Mouse (Mus musculus): ENCODE data around the gene Clec11a. TPM values are rescaled to one million over a fixed set of nuclear protein-coding genes. Genes with fewer than 3 reads are reported as not detected.

Gene Clec11a
- polyA plus RNA-seq, 1 experiment = 1.8 TPM

DNA sequence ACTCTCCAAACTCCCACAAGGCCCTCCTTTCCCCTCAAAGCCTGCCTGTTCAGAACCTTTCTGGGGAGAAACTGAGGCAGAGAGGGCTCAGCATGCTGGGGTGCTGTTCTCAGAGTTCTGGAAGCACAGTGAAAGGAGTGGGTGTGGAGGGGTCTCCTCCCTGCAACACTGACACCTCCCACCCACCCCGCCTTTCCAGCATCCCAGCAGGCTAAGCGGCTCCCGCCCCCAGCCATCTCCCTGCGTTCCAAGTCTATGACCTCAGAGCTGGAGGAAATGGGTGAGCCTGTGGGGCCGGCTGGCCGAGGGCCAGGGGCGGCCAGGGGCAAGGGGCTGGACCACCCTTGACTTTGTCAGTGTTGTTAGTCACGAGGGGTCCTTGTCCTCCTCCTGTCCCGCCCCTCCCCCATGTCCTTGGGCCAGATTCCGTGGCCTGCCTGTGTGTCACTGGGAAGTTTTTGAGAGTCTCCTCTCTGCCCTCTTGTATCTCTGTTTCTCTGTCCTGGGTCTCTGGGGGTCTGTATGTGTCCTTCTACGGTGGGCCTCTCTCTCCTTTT lies 36.8 kb upstream of the Clec11a start:
- H3K4me3 ChIP-seq (replicated peaks) = no peak overlapping the region

GRCm38 (mm10) chr7:44341714-44342113 lies 35.0 kb upstream of the Clec11a start:
- no peak for TF ChIP-seq FLI1 (IDR thresholded peaks at IDR 0.05; ENCODE audit: low read length)
- H3K4me1 ChIP-seq = peaks cover 6% of the 10 kb centered on the region; the same call in 1 of the 2 replicates
- H3K36me3 ChIP-seq (replicated peaks; ENCODE audit: low read length) = no peaks in the 10 kb centered on the region
- H3K27me3 ChIP-seq (replicated peaks) = peaks cover 94% of the 10 kb centered on the region
- no peaks in the 10 kb centered on the region for H3K9me3 ChIP-seq
- H3K4me3 ChIP-seq (replicated peaks) = no peak overlapping the region

More for the DNA sequence above, 36.8 kb upstream of the Clec11a start:
- Histone ChIP-seq H3K9me3 (no peaks in the 10 kb centered on the region), H3K4me1 (peaks cover 6% of the 10 kb centered on the region; the same call in 1 of the 2 replicates), H3K27me3 (replicated peaks) (peaks cover 92% of the 10 kb centered on the region), H3K36me3 (replicated peaks; ENCODE audit: low read length) (no peaks in the 10 kb centered on the region)
- no peak for TF ChIP-seq FLI1 (IDR thresholded peaks at IDR 0.05; ENCODE audit: low read length)
- no peak for TF ChIP-seq GATA1 (IDR thresholded peaks at IDR 0.05; ENCODE audit: borderline replicate concordance, low read length)

DNA sequence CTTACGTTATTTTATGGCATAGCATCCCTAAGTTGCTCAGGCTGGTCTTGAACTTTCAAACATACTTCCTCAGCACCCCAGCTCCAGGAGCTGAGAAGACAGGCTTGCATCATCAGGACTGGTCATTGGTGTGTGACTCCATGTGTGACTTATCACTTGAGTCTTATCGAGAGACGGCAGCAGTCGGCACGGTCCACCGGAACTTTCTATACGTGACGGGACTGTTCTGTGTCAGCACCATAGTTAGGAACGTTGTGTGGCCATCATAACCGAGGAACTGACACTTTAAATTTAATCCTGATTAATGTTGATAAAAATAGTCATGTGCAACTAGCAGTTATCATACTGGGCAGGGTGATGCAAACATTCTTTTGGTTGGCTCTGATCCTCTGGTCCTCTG lies 34.4 kb upstream of the Clec11a start:
- H3K4me1 ChIP-seq = peaks cover 6% of the 10 kb centered on the region; the same call in 1 of the 2 replicates
- TF ChIP-seq FLI1 (IDR thresholded peaks at IDR 0.05; ENCODE audit: low read length) (no peak), GATA1 (IDR thresholded peaks at IDR 0.05; ENCODE audit: borderline replicate concordance, low read length) (no peak)
- peaks cover 94% of the 10 kb centered on the region for H3K27me3 ChIP-seq (replicated peaks)
- no peaks in the 10 kb centered on the region for H3K36me3 ChIP-seq (replicated peaks; ENCODE audit: low read length)
- H3K4me3 ChIP-seq (replicated peaks) = no peak overlapping the region
- H3K9me3 ChIP-seq = no peaks in the 10 kb centered on the region

DNA sequence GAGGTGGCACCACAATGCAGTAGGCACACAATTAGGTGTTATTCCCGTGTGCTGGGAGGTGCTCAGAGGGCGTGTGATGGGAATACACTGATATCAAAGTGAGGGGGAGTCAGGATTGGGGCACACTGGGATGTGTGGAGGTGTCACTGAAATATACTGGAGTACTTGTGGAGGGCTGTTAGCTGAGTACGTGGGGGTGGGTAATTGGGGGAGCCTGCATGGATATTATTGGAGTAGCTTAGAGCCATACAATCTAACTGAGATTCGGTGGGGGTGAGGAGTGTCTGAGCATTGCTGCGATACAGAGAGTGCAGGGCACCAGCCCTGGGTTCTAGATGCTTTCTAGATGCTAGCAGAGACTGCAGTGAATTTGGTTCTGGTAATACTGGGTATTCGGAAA lies 33.5 kb upstream of the Clec11a start:
- no peak for TF ChIP-seq FLI1 (IDR thresholded peaks at IDR 0.05; ENCODE audit: low read length)
- no peak overlapping the region for H3K4me3 ChIP-seq (replicated peaks)
- no peaks in the 10 kb centered on the region for H3K36me3 ChIP-seq (replicated peaks; ENCODE audit: low read length)
- peaks cover 94% of the 10 kb centered on the region for H3K27me3 ChIP-seq (replicated peaks)
- H3K9me3 ChIP-seq = no peaks in the 10 kb centered on the region
- H3K4me1 ChIP-seq = peaks cover 6% of the 10 kb centered on the region; the same call in 1 of the 2 replicates

- Histone ChIP-seq H3K4me1 (no peaks in the 10 kb centered on the region), H3K36me3 (replicated peaks; ENCODE audit: low read length) (no peaks in the 10 kb centered on the region), H3K9me3 (no peaks in the 10 kb centered on the region), H3K27me3 (replicated peaks) (peaks cover 94% of the 10 kb centered on the region), H3K4me3 (replicated peaks) (no peak overlapping the region)
- no peak for TF ChIP-seq FLI1 (IDR thresholded peaks at IDR 0.05; ENCODE audit: low read length)
- TF ChIP-seq GATA1 (IDR thresholded peaks at IDR 0.05; ENCODE audit: borderline replicate concordance, low read length) = no peak
Observed at GRCm38 (mm10) chr7:44337121-44337849, 30.6 kb upstream of the Clec11a start.

- no peaks in the 10 kb centered on the region for H3K4me1 ChIP-seq
- no peaks in the 10 kb centered on the region for H3K36me3 ChIP-seq (replicated peaks; ENCODE audit: low read length)
- H3K9me3 ChIP-seq = no peaks in the 10 kb centered on the region
- no peak overlapping the region for H3K4me3 ChIP-seq (replicated peaks)
- TF ChIP-seq FLI1 (IDR thresholded peaks at IDR 0.05; ENCODE audit: low read length) = no peak
- no peak for TF ChIP-seq GATA1 (IDR thresholded peaks at IDR 0.05; ENCODE audit: borderline replicate concordance, low read length)
- peaks cover 90% of the 10 kb centered on the region for H3K27me3 ChIP-seq (replicated peaks)
Observed at GRCm38 (mm10) chr7:44336046-44337021, 29.6 kb upstream of the Clec11a start.

GRCm38 (mm10) chr7:44335031-44335878 lies 28.6 kb upstream of the Clec11a start:
- Histone ChIP-seq H3K4me3 (replicated peaks) (no peak overlapping the region), H3K36me3 (replicated peaks; ENCODE audit: low read length) (no peaks in the 10 kb centered on the region), H3K27me3 (replicated peaks) (peaks cover 83% of the 10 kb centered on the region), H3K9me3 (no peaks in the 10 kb centered on the region), H3K4me1 (no peaks in the 10 kb centered on the region)
- no peak for TF ChIP-seq FLI1 (IDR thresholded peaks at IDR 0.05; ENCODE audit: low read length)
- no peak for TF ChIP-seq GATA1 (IDR thresholded peaks at IDR 0.05; ENCODE audit: borderline replicate concordance, low read length)

DNA sequence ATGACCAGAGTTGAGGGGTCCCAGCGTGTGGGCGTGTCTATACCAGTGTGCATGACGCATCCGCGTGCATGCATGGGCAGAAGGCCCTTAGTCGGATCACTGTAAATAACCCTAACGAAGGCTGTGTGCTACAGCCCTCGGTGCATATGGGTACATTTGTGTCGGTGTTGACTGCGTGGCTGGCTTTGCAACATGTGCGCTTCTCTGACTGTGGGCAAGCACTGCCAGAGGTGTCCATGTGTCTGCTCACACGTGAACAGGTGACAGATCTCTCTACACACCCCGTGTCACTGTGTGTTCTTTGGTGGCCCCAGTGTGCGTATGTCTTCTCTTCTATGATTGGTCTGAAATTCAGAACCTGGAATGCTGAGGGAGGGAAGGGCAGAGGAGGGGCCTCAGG lies 27.4 kb upstream of the Clec11a start:
- Histone ChIP-seq H3K4me3 (replicated peaks) (no peak overlapping the region), H3K4me1 (no peaks in the 10 kb centered on the region), H3K9me3 (no peaks in the 10 kb centered on the region), H3K27me3 (replicated peaks) (peaks cover 81% of the 10 kb centered on the region), H3K36me3 (replicated peaks; ENCODE audit: low read length) (no peaks in the 10 kb centered on the region)
- TF ChIP-seq GATA1 (IDR thresholded peaks at IDR 0.05; ENCODE audit: borderline replicate concordance, low read length) = no peak
- TF ChIP-seq FLI1 (IDR thresholded peaks at IDR 0.05; ENCODE audit: low read length) = no peak

- Histone ChIP-seq H3K27me3 (replicated peaks) (peaks cover 75% of the 10 kb centered on the region), H3K9me3 (no peaks in the 10 kb centered on the region), H3K36me3 (replicated peaks; ENCODE audit: low read length) (no peaks in the 10 kb centered on the region), H3K4me1 (no peaks in the 10 kb centered on the region), H3K4me3 (replicated peaks) (no peak overlapping the region)
- TF ChIP-seq FLI1 (IDR thresholded peaks at IDR 0.05; ENCODE audit: low read length) = no peak
- no peak for TF ChIP-seq GATA1 (IDR thresholded peaks at IDR 0.05; ENCODE audit: borderline replicate concordance, low read length)
Observed at GRCm38 (mm10) chr7:44332336-44332735, 25.6 kb upstream of the Clec11a start.

All from megakaryocyte, embryonic 14.5 days (primary cell).